Mouse (Mus musculus) kidney, adult 2 months (tissue): ENCODE measurements around the gene Car5b.

Source experiments
- CTCF ChIP-seq: fragments of 200-500 bp; conservative IDR thresholded peaks from 2 replicates; pipeline ENCODE4 v1.5.1; 2011; ENCODE audit warnings: low read depth, mild to moderate bottlenecking, control low read depth, low read length, moderate library complexity, mixed read lengths; ENCODE audit not compliant: insufficient read depth, insufficient read length
- POLR2A ChIP-seq: fragments of 200-500 bp; IDR thresholded peaks from one replicate; pipeline ENCODE4 v1.6.1; 2011; ENCODE audit warnings: low read depth, low read length, control low read depth

GRCm38 (mm10) chrX:163987718-163988374 is 40.0 kb downstream of the Car5b start:
- no peak for TF ChIP-seq CTCF
- no peak for TF ChIP-seq POLR2A
